Mouse (Mus musculus): ENCODE measurements at regions not wholly inside any gene's neighbourhood (a gene's known extent, or its start where the extent isn't known, plus 50 kb on each side); places are given as distances from the start of the nearest gene placed in this dataset.

- TF ChIP-seq CTCF (IDR thresholded peaks at IDR 0.05; ENCODE audit: extremely low read depth, insufficient read depth, insufficient read length, insufficient replicate concordance) = no peak
- no peak for TF ChIP-seq POLR2A (IDR thresholded peaks at IDR 0.05; ENCODE audit: low read depth, low read length)
These were observed 92.9 kb upstream of the Nr5a2 start for GRCm38 (mm10) chr1:137053134-137053533.

All from spleen, adult 2 months (tissue).